Mouse (Mus musculus) MEL (cell line): Measurements from ENCODE around the gene Tm4sf5. TPM values are rescaled to one million over a fixed set of nuclear protein-coding genes. Genes with fewer than 3 reads are reported as not detected.

ENCODE experiments used
- DNase-seq: peaks from one replicate; pipeline ENCODE4 v3.0.0; 2011; ENCODE audit warnings: low read depth, low spot score
- H3K27ac ChIP-seq: 2 replicates; pipeline ENCODE4 v1.5.1; 2012; ENCODE audit warnings: low read depth, mild to moderate bottlenecking, control low read depth, low read length, moderate library complexity; ENCODE audit not compliant: control insufficient read depth
- H3K27me3 ChIP-seq, 2 experiments: fragments of 150-350 bp in 1 of 2; sonication (generic) in 1 of 2; 2 replicates each; pipeline ENCODE4 v1.6.1; 2012; ENCODE audit warnings: low read length in 2 of 2, mild to moderate bottlenecking in 2 of 2, improper control_type of control experiment in 1 of 2, moderate library complexity in 1 of 2; ENCODE audit not compliant: insufficient read depth in 2 of 2, control insufficient read depth in 1 of 2
- H3K36me3 ChIP-seq, 2 experiments: 2 replicates each; pipeline ENCODE4 v1.6.1; 2012 to 2014; ENCODE audit warnings: low read length in 2 of 2, improper control_type of control experiment in 1 of 2, inconsistent platforms in 1 of 2, mild to moderate bottlenecking in 1 of 2; ENCODE audit not compliant: insufficient read depth in 2 of 2, control insufficient read depth in 1 of 2
- H3K4me1 ChIP-seq, 2 experiments: fragments of 150-350 bp in 1 of 2; sonication (generic) in 1 of 2; 2 replicates each; pipeline ENCODE4 v1.6.1; 2012; ENCODE audit warnings: low read length in 2 of 2, improper control_type of control experiment in 1 of 2, mild to moderate bottlenecking in 1 of 2; ENCODE audit not compliant: insufficient read depth in 2 of 2, control insufficient read depth in 1 of 2
- H3K4me3 ChIP-seq, 2 experiments: fragments of 150-350 bp in 1 of 2; sonication (generic) in 1 of 2; 2 replicates each; pipeline ENCODE4 v1.5.1; 2012; ENCODE audit warnings: low read depth in 2 of 2, low read length in 2 of 2, mild to moderate bottlenecking in 2 of 2, moderate library complexity in 2 of 2, control low read depth in 1 of 2, improper control_type of control experiment in 1 of 2; ENCODE audit not compliant: control insufficient read depth in 1 of 2, insufficient read depth in 1 of 2
- H3K79me2 ChIP-seq: 2 replicates; pipeline ENCODE4 v1.6.1; 2012; ENCODE audit warnings: mild to moderate bottlenecking, low read length, moderate library complexity; ENCODE audit not compliant: control insufficient read depth, poor library complexity, insufficient read depth
- H3K9ac ChIP-seq: 2 replicates; pipeline ENCODE4 v1.6.1; 2012; ENCODE audit warnings: low read depth, mild to moderate bottlenecking, control low read depth, low read length, moderate library complexity; ENCODE audit not compliant: control insufficient read depth, poor library complexity, severe bottlenecking
- H3K9me3 ChIP-seq: fragments of 150-350 bp; sonication (generic); replicated peaks from 2 replicates; pipeline ENCODE4 v1.6.1; 2012; ENCODE audit warnings: mild to moderate bottlenecking, low read length, improper control_type of control experiment, moderate library complexity; ENCODE audit not compliant: insufficient read depth
- BHLHE40 ChIP-seq: IDR thresholded peaks from 2 replicates; pipeline ENCODE4 v1.6.1; 2012; ENCODE audit warnings: low read depth, mild to moderate bottlenecking, inconsistent platforms, low read length, improper control_type of control experiment, borderline replicate concordance
- CHD2 ChIP-seq: IDR thresholded peaks from 2 replicates; pipeline ENCODE4 v1.6.1; 2011; ENCODE audit warnings: low read length, improper control_type of control experiment
- CTCF ChIP-seq, 3 experiments: IDR thresholded peaks in 2 of 3; conservative IDR thresholded peaks in 1 of 3; 2 replicates each; pipeline ENCODE4 v1.5.1; 2011 to 2012; ENCODE audit warnings: low read length in 3 of 3, low read depth in 2 of 3, mild to moderate bottlenecking in 2 of 3, improper control_type of control experiment in 1 of 3, inconsistent platforms in 1 of 3, mixed read lengths in 1 of 3, moderate library complexity in 1 of 3; ENCODE audit not compliant: control insufficient read depth in 1 of 3, insufficient read depth in 1 of 3, poor library complexity in 1 of 3, severe bottlenecking in 1 of 3
- EP300 ChIP-seq, 2 experiments: IDR thresholded peaks; 2 replicates each; pipeline ENCODE4 v1.6.1; 2011; ENCODE audit warnings: improper control_type of control experiment in 2 of 2, low read length in 2 of 2, low read depth in 1 of 2, mild to moderate bottlenecking in 1 of 2
- GATA1 ChIP-seq: IDR thresholded peaks from 2 replicates; pipeline ENCODE4 v1.6.1; 2011; ENCODE audit warnings: low read depth, low read length, improper control_type of control experiment
- HCFC1 ChIP-seq: IDR thresholded peaks from 2 replicates; pipeline ENCODE4 v1.6.1; 2012; ENCODE audit warnings: low read depth, mild to moderate bottlenecking, inconsistent platforms, low read length, improper control_type of control experiment, moderate library complexity
- MAFK ChIP-seq: IDR thresholded peaks from 2 replicates; pipeline ENCODE4 v1.6.1; 2011; ENCODE audit warnings: low read depth, mild to moderate bottlenecking, low read length, improper control_type of control experiment, borderline replicate concordance
- MAZ ChIP-seq: IDR thresholded peaks from 2 replicates; pipeline ENCODE4 v1.6.1; 2012; ENCODE audit warnings: low read depth, mild to moderate bottlenecking, inconsistent platforms, low read length, improper control_type of control experiment
- MEF2A ChIP-seq: IDR thresholded peaks from 2 replicates; pipeline ENCODE4 v1.6.1; 2014; ENCODE audit warnings: low read depth, mild to moderate bottlenecking, inconsistent platforms, low read length, improper control_type of control experiment; ENCODE audit not compliant: poor library complexity, insufficient replicate concordance, severe bottlenecking; ENCODE audit errors: extremely low read depth
- MXI1 ChIP-seq: IDR thresholded peaks from 2 replicates; pipeline ENCODE4 v1.6.1; 2011; ENCODE audit warnings: mild to moderate bottlenecking, low read depth, low read length, improper control_type of control experiment
- MYC ChIP-seq: IDR thresholded peaks from 2 replicates; pipeline ENCODE4 v1.6.1; 2011; ENCODE audit warnings: low read depth, mild to moderate bottlenecking, low read length, improper control_type of control experiment, moderate library complexity
- RAD21 ChIP-seq: IDR thresholded peaks from 2 replicates; pipeline ENCODE4 v1.6.1; 2011; ENCODE audit warnings: mild to moderate bottlenecking, low read depth, low read length, improper control_type of control experiment
- SIN3A ChIP-seq: IDR thresholded peaks from 2 replicates; pipeline ENCODE4 v1.6.1; 2012; ENCODE audit warnings: low read length, improper control_type of control experiment, inconsistent platforms
- SMC3 ChIP-seq: IDR thresholded peaks from 2 replicates; pipeline ENCODE4 v1.6.1; 2011; ENCODE audit warnings: low read depth, low read length, improper control_type of control experiment
- TAL1 ChIP-seq: IDR thresholded peaks from 2 replicates; pipeline ENCODE4 v1.6.1; 2012; ENCODE audit warnings: mild to moderate bottlenecking, inconsistent platforms, low read length, moderate library complexity, mixed read lengths
- TBP ChIP-seq: IDR thresholded peaks from 2 replicates; pipeline ENCODE4 v1.8.0; 2011; ENCODE audit warnings: low read depth, low read length, improper control_type of control experiment
- ZC3H11A ChIP-seq: IDR thresholded peaks from 2 replicates; pipeline ENCODE4 v1.6.1; 2012; ENCODE audit warnings: low read depth, mild to moderate bottlenecking, inconsistent platforms, low read length, improper control_type of control experiment
- ZKSCAN1 ChIP-seq: IDR thresholded peaks from 2 replicates; pipeline ENCODE4 v1.6.1; 2012; ENCODE audit warnings: low read depth, mild to moderate bottlenecking, inconsistent platforms, low read length, improper control_type of control experiment, moderate library complexity
- ZMIZ1 ChIP-seq: IDR thresholded peaks from 2 replicates; pipeline ENCODE4 v1.6.1; 2012; ENCODE audit warnings: low read depth, mild to moderate bottlenecking, inconsistent platforms, low read length, improper control_type of control experiment, moderate library complexity
- ZNF384 ChIP-seq: IDR thresholded peaks from 2 replicates; pipeline ENCODE4 v1.6.1; 2012; ENCODE audit warnings: low read depth, mild to moderate bottlenecking, inconsistent platforms, low read length, improper control_type of control experiment
- polyA plus RNA-seq, 2 experiments: library from polyadenylated mRNA; stranded (reverse) in 1 of 2; unstranded in 1 of 2; fragments of >175 nt in 1 of 2; fragments of >200 nt in 1 of 2; gene quantifications; 2 replicates each; pipeline versions ENCODE4 v1.2.1 to v1.2.4; 2012; ENCODE audit warnings: low replicate concordance in 2 of 2, low read depth in 1 of 2; ENCODE audit not compliant: insufficient read length in 2 of 2, insufficient read depth in 1 of 2, missing spikeins in 1 of 2
- total RNA-seq: library from RNA; depleted of rRNA; stranded (reverse); fragments of 300-350 nt; gene quantifications from 2 replicates; pipeline ENCODE4 v1.2.3, GENCODE M21; 2012

Tm4sf5 gene
- total and polyA plus RNA-seq, 3 experiments, result 0.21 to 0.27 TPM; not detected in 1

DNA sequence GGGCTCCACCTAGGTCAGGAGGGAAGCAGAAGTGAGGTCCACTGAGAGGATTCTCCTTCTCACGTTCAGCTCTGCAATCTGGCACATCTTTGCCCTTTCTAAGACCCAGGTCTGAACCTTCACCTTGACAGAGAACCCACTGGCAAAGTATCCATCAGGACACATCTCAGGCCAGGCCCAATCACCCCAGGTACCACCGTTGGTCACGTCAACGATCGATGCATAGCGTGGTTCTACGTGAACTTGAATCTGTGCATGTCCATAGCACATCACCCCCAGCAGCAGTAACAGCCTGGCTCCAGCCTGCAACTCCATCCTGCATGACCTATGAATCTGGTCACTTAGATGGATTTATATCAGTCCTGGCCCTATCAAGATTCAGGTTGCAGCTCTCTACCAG is 9.2 kb downstream of the Tm4sf5 start, which contains the start of gene Vmo1:
Vmo1 (minus strand) TSS at position 329 of the 400 bp plus-strand sequence.
- TF ChIP-seq MEF2A (no peak), TAL1 (no peak), BHLHE40 (no peak), ZKSCAN1 (no peak), ZMIZ1 (no peak), MAZ (no peak), CTCF (IDR thresholded peaks at IDR 0.05 in 2 of 3, conservative IDR thresholded peaks at IDR 0.05 in 1 of 3; ENCODE audit: control insufficient read depth in 1 of 3, insufficient read depth in 1 of 3, low read depth in 2 of 3, low read length in 3 of 3, poor library complexity in 1 of 3, severe bottlenecking in 1 of 3) (no peak), TBP (no peak), MAFK (no peak)
- TF ChIP-seq, all 39 proteins: peak for 0
- Histone ChIP-seq H3K4me3 (no peak within 1 kb of the TSS), H3K27ac (no peak within 1 kb of the TSS), H3K36me3 (peaks cover 0 to 33% of the 10 kb centered on the region in 2 experiments; a peak in 2 of 4 replicates), H3K79me2 (no peaks in the 10 kb centered on the region), H3K27me3 (no peaks in the 10 kb centered on the region), H3K4me1 (peaks cover 18 to 31% of the 10 kb centered on the region in 2 experiments), H3K9me3 (no peaks in the 10 kb centered on the region), H3K9ac (no peak within 1 kb of the TSS)
- no peak for DNase-seq

GRCm38 (mm10) chr11:70516352-70516751 is 11.3 kb downstream of the Tm4sf5 start:
- no peak overlapping the region for H3K4me3 ChIP-seq
- H3K36me3 ChIP-seq, result peaks cover 0 to 33% of the 10 kb centered on the region in 2 experiments; a peak in 2 of 4 replicates
- peaks cover 18 to 28% of the 10 kb centered on the region in 2 experiments for H3K4me1 ChIP-seq
- peak; percentile 83 for DNase-seq
- H3K79me2 ChIP-seq, result no peaks in the 10 kb centered on the region
- H3K9ac ChIP-seq, result no peak overlapping the region
- TF ChIP-seq ZNF384 (0 out of 2 replicates have a peak, but pooled peaks have one; percentile 29), SMC3 (peak; percentile 95), RAD21 (peak; percentile 95), GATA1 (peak; percentile 43; the same call in 1 of the 2 replicates), HCFC1 (peak; percentile 48; the same call in 1 of the 2 replicates), MYC (0 out of 2 replicates have a peak, but pooled peaks have one; percentile 47), MXI1 (no peak), EP300 (IDR thresholded peaks at IDR 0.05; ENCODE audit: low read depth in 1 of 2, low read length in 2 of 2) (no peak), CTCF (IDR thresholded peaks at IDR 0.05 in 2 of 3, conservative IDR thresholded peaks at IDR 0.05 in 1 of 3; ENCODE audit: control insufficient read depth in 1 of 3, insufficient read depth in 1 of 3, low read depth in 2 of 3, low read length in 3 of 3, poor library complexity in 1 of 3, severe bottlenecking in 1 of 3) (peak; percentile 29 to 98 (median 72)), SIN3A (0 out of 2 replicates have a peak, but pooled peaks have one; percentile 30), ZC3H11A (peak; percentile 93), CHD2 (no peak)
- H3K27ac ChIP-seq, result no peak overlapping the region
- no peaks in the 10 kb centered on the region for H3K9me3 ChIP-seq
- no peaks in the 10 kb centered on the region for H3K27me3 ChIP-seq
